Mouse (Mus musculus): ENCODE measurements at regions not wholly inside any gene's neighbourhood (a gene's known extent, or its start where the extent isn't known, plus 50 kb on each side); places are given as distances from the start of the nearest gene placed in this dataset.

DNA sequence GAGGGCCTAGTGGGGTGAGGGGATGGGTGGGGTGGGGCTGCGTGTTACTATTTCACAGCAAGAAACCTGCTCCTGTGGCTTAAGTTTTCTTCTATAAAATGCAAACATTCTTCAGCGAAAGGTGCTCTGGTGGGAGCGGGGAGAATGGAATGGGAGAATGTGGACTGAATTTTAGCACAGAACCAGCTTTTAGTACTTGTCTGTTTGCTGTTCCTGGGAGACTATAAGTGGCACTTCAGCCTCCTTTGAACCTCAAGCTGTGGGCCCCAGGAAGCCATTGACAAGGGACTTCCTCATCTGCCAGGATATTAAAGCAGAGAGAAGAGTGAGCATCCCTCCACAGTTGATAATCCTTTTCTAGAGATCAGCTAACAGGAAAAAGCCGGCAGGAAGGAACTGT lies 580.2 kb downstream of the Zfp706 start:
- WGBS, result 53% methylated on average over 4 of the region's 4 CpGs
- H3K27me3 ChIP-seq (ENCODE audit: insufficient read depth, poor library complexity, severe bottlenecking), result no peaks in the 10 kb centered on the region
- H3K36me3 ChIP-seq, result no peaks in the 10 kb centered on the region
- no peak for DNase-seq (ENCODE audit: low spot score)
- H3K27ac ChIP-seq, result peak overlapping the region; percentile 38
- H3K4me3 ChIP-seq, result no peak overlapping the region
- peaks cover 26% of the 10 kb centered on the region for H3K4me1 ChIP-seq
- no peaks in the 10 kb centered on the region for H3K9me3 ChIP-seq

DNA sequence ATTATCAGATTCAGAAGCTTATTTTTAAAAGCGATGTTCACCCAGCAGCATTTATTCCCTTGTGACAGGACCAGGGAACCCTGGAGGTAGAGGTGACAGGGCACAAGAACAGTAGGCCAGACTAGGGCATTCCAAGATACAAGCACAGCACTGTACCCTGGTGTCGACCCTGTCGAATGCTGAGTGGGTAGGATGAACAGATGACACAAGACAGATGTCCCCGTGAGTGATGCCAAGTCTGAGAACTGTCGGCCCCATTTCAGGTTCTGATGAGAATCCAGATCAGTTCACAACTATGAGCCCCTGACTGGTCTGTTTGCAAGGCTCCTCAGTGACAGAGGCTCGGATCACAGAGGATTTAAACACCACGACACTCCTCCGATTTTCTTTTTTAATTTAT lies 581.7 kb downstream of the Zfp706 start:
- no peak overlapping the region for H3K4me3 ChIP-seq
- peaks cover 26% of the 10 kb centered on the region for H3K4me1 ChIP-seq
- H3K27me3 ChIP-seq (ENCODE audit: insufficient read depth, poor library complexity, severe bottlenecking), result no peaks in the 10 kb centered on the region
- H3K36me3 ChIP-seq, result no peaks in the 10 kb centered on the region
- H3K27ac ChIP-seq, result no peak overlapping the region
- WGBS, result 55% methylated on average over 8 of the region's 8 CpGs
- no peak for DNase-seq (ENCODE audit: low spot score)
- no peaks in the 10 kb centered on the region for H3K9me3 ChIP-seq

DNA sequence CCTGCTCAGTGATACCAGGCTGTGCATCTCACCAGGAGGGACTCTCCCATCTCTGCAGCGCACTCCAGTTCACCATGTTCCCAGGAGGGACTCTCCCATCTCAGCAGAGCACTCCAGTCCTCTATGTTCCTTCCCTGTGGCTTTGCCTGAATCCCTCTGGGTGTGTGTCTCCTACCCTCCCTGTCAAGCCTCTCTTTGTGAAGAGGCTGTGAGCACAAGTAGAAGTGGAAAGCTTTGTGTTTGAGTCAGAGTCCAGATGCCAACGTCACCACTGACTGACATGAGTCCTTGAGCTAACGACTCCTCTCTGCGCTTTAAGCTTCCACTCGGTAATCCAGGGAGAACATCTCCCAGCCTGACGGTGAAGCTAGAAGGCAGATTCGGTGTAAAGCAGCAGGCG lies 583.5 kb downstream of the Zfp706 start:
- Histone ChIP-seq H3K4me1 (peaks cover 38% of the 10 kb centered on the region), H3K9me3 (no peaks in the 10 kb centered on the region), H3K27me3 (ENCODE audit: insufficient read depth, poor library complexity, severe bottlenecking) (no peaks in the 10 kb centered on the region), H3K4me3 (no peak overlapping the region), H3K27ac (no peak overlapping the region), H3K36me3 (no peaks in the 10 kb centered on the region)
- DNase-seq (ENCODE audit: low spot score), result no peak
- WGBS, result 62% methylated on average over 8 of the region's 8 CpGs

DNA sequence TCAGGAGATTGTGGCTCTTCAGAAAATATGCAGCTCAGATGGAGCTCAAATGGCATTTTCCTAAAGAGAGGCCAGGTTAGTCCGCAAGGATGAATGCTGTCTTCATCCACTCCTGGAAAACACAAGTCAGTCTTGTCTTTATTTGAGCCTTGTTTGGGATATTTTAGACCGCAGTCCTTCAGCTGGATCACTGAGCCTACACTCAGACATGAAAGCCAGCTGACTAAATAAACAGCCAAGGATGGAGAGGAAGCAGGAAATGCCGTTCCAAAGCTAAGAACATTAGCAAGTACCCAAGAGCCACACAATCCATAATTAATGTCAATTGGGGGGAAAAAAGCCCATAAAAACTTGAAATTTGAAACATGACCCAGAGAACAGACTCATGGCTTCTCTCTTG lies 584.8 kb downstream of the Zfp706 start:
- no peaks in the 10 kb centered on the region for H3K9me3 ChIP-seq
- no peaks in the 10 kb centered on the region for H3K36me3 ChIP-seq
- peaks cover 31% of the 10 kb centered on the region for H3K4me1 ChIP-seq
- H3K4me3 ChIP-seq, result no peak overlapping the region
- DNase-seq (ENCODE audit: low spot score), result no peak
- H3K27me3 ChIP-seq (ENCODE audit: insufficient read depth, poor library complexity, severe bottlenecking), result no peaks in the 10 kb centered on the region
- H3K27ac ChIP-seq, result no peak overlapping the region
- 66% methylated on average over 3 of the region's 3 CpGs for whole genome bisulfite sequencing

DNA sequence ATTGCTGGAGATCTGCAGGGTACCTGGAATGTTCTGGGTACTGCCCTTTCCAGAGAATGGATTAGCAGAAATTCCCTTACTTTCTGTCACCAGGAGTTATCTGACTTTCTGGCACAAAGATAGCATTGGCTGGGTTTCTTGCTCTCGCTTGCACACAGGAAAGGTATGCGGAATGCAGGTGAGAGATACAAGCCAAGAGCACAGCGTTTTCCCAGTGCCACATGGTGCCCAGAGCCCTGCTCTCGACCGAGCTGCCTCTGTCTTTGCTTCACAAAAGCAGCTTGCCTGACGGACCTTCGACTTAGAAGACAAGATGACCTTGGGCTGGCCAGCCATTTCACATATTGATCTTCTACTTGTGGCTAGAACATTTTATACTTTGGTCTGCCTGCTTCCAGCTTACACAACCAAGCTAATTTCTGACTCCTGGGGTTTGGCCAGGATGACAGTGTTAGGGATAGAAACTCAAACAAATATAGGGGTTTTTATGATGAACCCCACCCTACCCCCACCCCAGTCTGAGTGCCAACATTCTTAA lies 587.6 kb downstream of the Zfp706 start:
- no peaks in the 10 kb centered on the region for H3K27me3 ChIP-seq (ENCODE audit: insufficient read depth, poor library complexity, severe bottlenecking)
- no peak overlapping the region for H3K4me3 ChIP-seq
- H3K36me3 ChIP-seq, result no peaks in the 10 kb centered on the region
- no peaks in the 10 kb centered on the region for H3K9me3 ChIP-seq
- no peak overlapping the region for H3K27ac ChIP-seq
- peaks cover 20% of the 10 kb centered on the region for H3K4me1 ChIP-seq
- WGBS, result 59% methylated on average over 7 of the region's 7 CpGs
- no peak for DNase-seq (ENCODE audit: low spot score)

DNA sequence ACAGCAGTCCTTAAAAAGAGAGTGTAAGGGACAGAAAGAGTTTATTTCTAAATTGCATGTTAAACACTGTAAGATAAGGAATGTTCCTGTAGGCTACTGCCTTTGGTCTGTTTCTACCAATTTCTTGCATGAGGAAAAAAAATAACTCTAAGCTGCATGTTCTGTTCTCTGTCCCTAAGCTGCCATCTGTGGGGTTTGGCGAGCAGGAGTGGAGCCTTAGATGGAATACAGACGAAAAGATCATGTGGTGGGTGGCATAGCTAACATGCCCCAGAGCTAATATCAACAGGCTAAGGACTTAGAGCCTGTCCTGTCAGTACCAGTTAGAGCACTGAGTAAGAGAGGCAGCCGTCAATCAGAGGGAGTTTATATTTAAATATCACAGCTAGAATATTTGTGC lies 590.1 kb downstream of the Zfp706 start:
- H3K9me3 ChIP-seq, result no peaks in the 10 kb centered on the region
- no peak for DNase-seq (ENCODE audit: low spot score)
- H3K4me3 ChIP-seq, result no peak overlapping the region
- H3K27ac ChIP-seq, result no peak overlapping the region
- no peaks in the 10 kb centered on the region for H3K36me3 ChIP-seq
- peaks cover 11% of the 10 kb centered on the region for H3K4me1 ChIP-seq
- H3K27me3 ChIP-seq (ENCODE audit: insufficient read depth, poor library complexity, severe bottlenecking), result no peaks in the 10 kb centered on the region
- 65% methylated on average over 3 of the region's 3 CpGs for WGBS

DNA sequence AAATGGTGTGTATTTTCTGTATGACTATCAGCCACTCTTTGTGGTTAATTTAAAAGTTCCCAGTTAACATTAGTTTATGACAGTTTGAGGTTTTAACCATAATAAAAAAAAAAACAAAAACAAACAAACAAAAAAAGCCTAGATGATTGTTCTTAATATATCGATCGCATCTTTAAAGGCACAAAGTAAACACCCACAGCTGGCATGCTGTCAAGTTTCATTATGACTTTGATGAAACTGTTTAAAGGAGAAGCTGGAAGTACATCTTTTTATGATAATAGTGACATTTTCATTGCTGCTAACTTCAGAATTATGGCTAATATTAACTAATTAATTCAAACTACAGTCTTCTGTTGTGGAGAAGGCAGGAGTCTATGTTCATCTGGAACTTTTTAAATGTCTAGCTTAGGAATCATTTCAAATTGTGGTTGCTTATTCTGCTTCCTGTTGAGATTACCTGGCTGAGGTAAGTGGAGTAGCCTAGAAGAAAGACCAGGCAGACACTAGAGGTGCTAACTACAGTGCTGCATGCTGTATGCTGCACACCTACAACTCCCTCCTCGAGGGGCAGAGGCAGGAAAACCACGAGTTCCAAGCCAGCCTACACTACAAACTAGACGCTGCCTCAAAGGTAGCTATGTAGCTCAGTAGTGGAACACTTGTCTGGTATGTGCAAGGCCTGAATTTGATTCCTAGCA lies 591.9 kb downstream of the Zfp706 start:
- no peaks in the 10 kb centered on the region for H3K36me3 ChIP-seq
- no peaks in the 10 kb centered on the region for H3K9me3 ChIP-seq
- H3K4me1 ChIP-seq, result peaks cover 11% of the 10 kb centered on the region
- no peak for DNase-seq (ENCODE audit: low spot score)
- H3K4me3 ChIP-seq, result no peak overlapping the region
- WGBS, result 82% methylated on average over 5 of the region's 5 CpGs
- no peak overlapping the region for H3K27ac ChIP-seq
- H3K27me3 ChIP-seq (ENCODE audit: insufficient read depth, poor library complexity, severe bottlenecking), result no peaks in the 10 kb centered on the region

DNA sequence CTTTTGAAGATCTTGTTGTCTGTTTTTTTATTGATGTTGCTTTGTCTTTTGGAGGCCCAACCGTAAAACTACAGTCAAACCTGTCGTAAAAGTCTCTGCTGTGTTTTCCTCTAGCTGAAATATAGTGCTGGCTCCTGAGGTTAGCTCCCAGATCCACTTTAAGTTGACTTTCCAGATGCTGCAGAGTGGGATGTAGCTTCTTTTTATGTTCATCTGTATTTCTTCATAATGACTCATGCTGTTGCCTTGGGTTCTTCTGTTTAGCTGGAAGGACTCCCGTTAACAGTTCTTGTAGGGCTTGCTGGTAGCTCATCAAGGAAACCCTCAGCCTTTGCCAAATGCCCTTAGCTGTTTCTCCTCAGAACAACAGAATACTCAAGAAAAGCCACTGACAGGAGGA lies 595.6 kb downstream of the Zfp706 start:
- H3K27ac ChIP-seq, result no peak overlapping the region
- no peaks in the 10 kb centered on the region for H3K4me1 ChIP-seq
- WGBS, result 92% methylated on average over 3 of the region's 3 CpGs
- H3K36me3 ChIP-seq, result no peaks in the 10 kb centered on the region
- DNase-seq (ENCODE audit: low spot score), result no peak
- no peak overlapping the region for H3K4me3 ChIP-seq
- H3K27me3 ChIP-seq (ENCODE audit: insufficient read depth, poor library complexity, severe bottlenecking), result no peaks in the 10 kb centered on the region
- H3K9me3 ChIP-seq, result no peaks in the 10 kb centered on the region

DNA sequence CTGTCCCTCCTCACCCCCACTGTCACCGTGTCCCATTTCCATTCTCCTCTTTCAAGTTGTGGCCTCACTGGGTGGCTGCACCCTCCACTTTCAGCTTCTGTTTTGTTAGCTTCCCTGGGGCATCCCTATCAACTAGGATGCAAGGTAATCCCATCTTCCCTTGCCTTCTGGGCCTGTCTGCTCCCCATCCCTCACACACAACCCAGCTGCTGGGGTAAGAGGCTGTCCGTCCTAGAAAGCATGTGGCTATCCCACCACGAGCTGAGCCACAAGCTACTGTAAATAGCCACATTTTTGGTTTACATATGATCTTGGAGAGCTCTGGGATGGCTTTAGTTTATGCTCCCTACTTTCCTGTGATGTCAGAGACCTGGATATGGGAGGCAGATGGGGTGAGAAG lies 602.1 kb downstream of the Zfp706 start:
- DNase-seq (ENCODE audit: low spot score), result peak; percentile 53
- H3K4me3 ChIP-seq, result no peak overlapping the region
- no peak overlapping the region for H3K27ac ChIP-seq
- H3K4me1 ChIP-seq, result no peaks in the 10 kb centered on the region
- H3K27me3 ChIP-seq (ENCODE audit: insufficient read depth, poor library complexity, severe bottlenecking), result no peaks in the 10 kb centered on the region
- H3K36me3 ChIP-seq, result no peaks in the 10 kb centered on the region
- H3K9me3 ChIP-seq, result no peaks in the 10 kb centered on the region
- WGBS, result 66% methylated on average over 3 of the region's 3 CpGs

DNA sequence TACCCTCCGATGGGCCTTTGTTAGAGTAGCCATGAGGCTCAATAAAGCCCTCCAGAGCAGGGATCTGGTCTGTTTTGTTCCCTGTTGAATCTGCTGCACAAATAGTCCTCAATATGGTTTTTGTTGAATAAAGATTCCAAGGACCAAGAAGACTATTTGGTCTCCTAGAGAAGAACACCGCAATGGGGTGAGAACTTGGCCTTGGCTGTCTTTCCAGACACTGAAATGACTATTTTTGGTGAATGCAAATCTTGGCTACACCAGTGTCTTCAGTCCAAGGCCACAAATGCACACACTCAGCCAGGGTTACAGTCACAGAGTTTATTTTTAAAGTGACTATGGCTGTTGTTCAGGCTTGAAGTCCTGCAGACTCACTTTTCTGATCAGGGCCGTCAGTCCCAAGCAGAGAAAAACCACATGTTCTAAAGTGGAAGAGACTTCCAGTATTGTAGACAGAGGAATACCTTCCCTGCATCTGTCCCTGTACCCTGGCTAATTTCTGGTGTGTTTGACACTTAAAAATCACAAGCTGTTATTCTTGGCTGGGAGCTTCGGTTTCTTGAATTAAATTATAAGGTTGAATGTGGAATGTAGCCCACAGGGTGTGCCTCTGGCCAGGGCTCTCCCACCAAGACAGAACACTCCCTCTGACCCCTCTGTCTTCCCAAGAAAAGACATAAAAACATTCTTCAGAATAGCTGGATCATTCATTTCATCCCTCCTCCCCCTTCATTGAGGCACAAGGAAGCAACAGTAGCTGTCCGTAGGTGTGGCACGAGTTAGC lies 604.0 kb downstream of the Zfp706 start:
- H3K27ac ChIP-seq, result no peak overlapping the region
- peak; percentile 43 for DNase-seq (ENCODE audit: low spot score)
- 77% methylated on average over 6 of the region's 6 CpGs for WGBS

DNA sequence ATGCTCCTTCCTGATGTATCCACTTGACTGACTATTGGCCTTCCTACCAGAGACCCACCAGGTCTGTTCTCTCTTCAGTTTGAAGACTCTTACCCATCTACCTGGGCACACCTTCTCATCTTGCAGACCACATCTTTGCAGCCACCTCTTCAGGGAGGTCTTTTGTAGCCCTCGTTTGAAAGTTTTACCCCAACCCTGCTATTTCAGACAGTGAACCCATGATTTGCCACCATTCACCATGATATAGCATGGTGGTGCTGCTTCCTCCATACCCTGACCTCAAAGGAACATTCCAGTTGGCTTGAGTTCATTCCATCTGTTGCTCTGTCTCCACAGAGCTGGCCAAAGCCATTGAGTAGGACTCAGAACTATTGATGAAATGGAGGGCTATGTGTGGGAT lies 605.5 kb downstream of the Zfp706 start:
- H3K27ac ChIP-seq, result no peak overlapping the region

More for the DNA sequence above, 604.0 kb downstream of the Zfp706 start:
- Histone ChIP-seq H3K4me3 (no peak overlapping the region), H3K4me1 (peaks cover 8% of the 10 kb centered on the region), H3K27me3 (ENCODE audit: insufficient read depth, poor library complexity, severe bottlenecking) (no peaks in the 10 kb centered on the region), H3K36me3 (no peaks in the 10 kb centered on the region), H3K9me3 (no peaks in the 10 kb centered on the region)

DNA sequence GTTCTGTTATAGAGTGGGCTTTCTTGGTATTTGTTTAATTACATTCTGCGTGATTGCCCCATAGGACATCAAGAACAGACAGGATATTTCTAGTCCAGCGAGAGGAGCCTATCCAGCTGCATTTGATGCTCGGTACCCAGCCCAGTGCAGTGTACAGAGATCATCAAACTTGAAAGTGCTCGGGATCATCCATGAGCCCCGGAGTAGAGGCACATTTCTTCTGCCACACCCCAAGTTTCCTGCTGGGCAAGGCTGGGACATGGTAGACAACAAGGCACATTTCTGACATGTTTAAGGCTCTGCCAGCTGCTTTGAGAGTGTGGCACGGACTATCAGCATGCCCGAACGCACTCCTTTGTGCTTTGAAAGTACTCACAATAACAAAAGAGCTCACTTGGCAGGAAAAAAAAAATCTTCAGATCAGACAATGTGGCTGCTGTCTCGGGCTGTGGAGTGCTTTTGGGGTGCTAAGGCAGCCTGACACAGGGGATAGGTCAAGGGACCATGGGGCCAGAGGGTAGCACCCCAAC lies 607.2 kb downstream of the Zfp706 start:
- 78% methylated on average over 9 of the region's 9 CpGs for WGBS
- peak; percentile 65 for DNase-seq (ENCODE audit: low spot score)
- H3K27ac ChIP-seq, result no peak overlapping the region

More for the DNA sequence above, 605.5 kb downstream of the Zfp706 start:
- peak; percentile 63 for DNase-seq (ENCODE audit: low spot score)
- Histone ChIP-seq H3K4me3 (no peak overlapping the region), H3K36me3 (no peaks in the 10 kb centered on the region), H3K4me1 (peaks cover 8% of the 10 kb centered on the region), H3K27me3 (ENCODE audit: insufficient read depth, poor library complexity, severe bottlenecking) (no peaks in the 10 kb centered on the region), H3K9me3 (no peaks in the 10 kb centered on the region)
- 82% methylated on average over 1 of the region's 1 CpGs for WGBS

DNA sequence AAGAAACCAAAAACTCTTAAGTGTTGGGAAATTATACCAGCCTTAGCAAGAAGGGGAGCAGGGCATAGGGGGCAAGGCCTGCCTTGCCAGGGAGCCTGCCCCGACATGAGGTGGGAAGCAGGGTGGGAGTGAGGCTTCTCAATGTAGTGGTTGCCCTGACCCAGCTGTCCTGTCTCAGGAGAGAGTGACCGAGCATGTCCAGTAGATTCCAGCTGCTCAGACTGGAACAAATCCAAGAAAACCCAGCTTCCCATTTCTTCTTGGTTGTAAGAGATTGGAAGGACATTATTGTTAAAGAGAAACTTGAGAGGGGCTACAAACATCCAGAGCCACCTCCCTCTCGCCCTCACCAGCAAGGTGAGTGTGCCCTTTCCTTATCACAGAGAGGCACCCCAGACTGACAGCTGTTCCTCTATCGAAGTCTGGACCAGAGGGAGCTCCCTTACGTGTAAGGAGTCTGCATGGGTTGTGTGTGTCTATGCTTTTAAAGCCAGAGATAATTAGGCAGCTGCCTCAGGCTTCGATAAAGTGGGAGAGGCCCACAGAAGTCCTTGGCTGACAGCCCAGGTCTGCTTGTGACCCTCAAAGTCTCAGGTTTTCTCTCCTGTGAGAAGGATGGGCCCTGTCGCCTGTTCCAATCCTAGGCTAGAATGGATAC lies 608.1 kb downstream of the Zfp706 start:
- Histone ChIP-seq H3K36me3 (no peaks in the 10 kb centered on the region), H3K27me3 (ENCODE audit: insufficient read depth, poor library complexity, severe bottlenecking) (no peaks in the 10 kb centered on the region), H3K4me3 (no peak overlapping the region), H3K4me1 (peaks cover 8% of the 10 kb centered on the region), H3K27ac (no peak overlapping the region), H3K9me3 (no peaks in the 10 kb centered on the region)
- DNase-seq (ENCODE audit: low spot score), result peak; percentile 71
- WGBS, result 42% methylated on average over 7 of the region's 7 CpGs

More for the DNA sequence above, 607.2 kb downstream of the Zfp706 start:
- Histone ChIP-seq H3K27me3 (ENCODE audit: insufficient read depth, poor library complexity, severe bottlenecking) (no peaks in the 10 kb centered on the region), H3K4me1 (peaks cover 8% of the 10 kb centered on the region), H3K4me3 (no peak overlapping the region), H3K36me3 (no peaks in the 10 kb centered on the region), H3K9me3 (no peaks in the 10 kb centered on the region)
